Mouse (Mus musculus): ENCODE data around the gene Psmg3.
A peak's percentile ranks its signal among the peaks of the same experiment; 100 is the strongest.

Gene Psmg3

GRCm38 (mm10) chr5:139815964-139816363, 10.7 kb downstream of the Psmg3 start:
- DNase-seq (ENCODE audit: low spot score in 2 of 2): no peak

DNA sequence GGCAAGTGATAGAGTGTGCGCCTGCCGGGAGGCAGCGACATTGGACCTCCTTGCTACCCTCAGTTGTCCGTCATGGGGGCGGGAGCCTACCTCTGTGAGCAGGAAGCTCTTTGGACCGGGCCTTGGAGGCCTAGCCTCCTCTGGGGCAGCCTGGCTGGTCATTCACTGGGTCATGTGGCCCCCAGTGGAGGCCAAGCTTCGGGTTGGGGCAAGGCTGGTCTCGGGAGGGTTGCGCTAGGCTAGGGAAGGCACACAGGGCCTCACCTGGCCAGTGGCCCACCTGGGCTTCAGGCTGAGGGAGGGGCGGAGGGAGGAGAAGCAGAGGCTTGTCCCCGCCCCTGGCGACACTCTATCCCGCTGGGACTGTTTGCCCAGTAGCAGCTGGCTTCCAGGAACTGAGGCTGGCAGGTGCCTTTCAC, 12.7 kb downstream of the Psmg3 start:
- DNase-seq (ENCODE audit: low spot score in 2 of 2): no peak

GRCm38 (mm10) chr5:139813126-139813490, 13.6 kb downstream of the Psmg3 start:
- no peak for DNase-seq (ENCODE audit: low spot score in 2 of 2)

DNA sequence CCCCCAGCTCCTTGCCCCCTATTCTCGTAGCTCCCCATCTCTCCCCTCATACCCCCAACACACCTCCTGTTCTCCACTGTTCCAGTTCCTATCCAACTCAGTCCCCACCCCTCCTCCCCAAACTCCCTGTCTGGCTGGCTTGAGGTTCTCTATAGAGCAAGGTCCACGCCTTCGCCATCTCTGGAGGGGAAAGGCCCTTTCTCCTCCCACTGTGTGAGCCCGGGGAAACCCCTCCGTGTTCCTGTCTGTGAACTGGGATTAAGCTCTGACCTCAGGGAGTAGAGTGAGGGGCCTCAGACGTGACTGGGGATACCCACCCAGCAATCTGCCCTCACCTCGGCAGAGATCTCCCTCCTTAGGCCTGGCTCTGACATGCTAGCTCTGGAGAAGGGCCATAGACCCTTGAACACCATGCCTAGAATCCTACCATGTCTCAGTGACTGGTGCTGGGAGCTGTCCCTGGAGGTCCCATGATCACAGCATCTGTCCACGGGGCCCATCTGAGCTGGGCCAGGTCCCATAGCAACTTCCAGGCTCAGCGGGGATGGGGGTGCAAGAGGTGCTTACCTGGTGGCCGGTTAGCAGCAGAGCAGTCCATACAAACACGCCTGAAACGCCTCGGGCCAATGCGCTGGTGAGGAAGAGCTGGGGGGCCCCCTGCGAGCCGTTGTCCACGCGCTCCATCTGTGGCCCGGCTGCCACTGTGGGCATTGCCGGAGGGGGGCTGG, 14.1 kb downstream of the Psmg3 start:
- no peak for DNase-seq (ENCODE audit: low spot score in 2 of 2)

DNA sequence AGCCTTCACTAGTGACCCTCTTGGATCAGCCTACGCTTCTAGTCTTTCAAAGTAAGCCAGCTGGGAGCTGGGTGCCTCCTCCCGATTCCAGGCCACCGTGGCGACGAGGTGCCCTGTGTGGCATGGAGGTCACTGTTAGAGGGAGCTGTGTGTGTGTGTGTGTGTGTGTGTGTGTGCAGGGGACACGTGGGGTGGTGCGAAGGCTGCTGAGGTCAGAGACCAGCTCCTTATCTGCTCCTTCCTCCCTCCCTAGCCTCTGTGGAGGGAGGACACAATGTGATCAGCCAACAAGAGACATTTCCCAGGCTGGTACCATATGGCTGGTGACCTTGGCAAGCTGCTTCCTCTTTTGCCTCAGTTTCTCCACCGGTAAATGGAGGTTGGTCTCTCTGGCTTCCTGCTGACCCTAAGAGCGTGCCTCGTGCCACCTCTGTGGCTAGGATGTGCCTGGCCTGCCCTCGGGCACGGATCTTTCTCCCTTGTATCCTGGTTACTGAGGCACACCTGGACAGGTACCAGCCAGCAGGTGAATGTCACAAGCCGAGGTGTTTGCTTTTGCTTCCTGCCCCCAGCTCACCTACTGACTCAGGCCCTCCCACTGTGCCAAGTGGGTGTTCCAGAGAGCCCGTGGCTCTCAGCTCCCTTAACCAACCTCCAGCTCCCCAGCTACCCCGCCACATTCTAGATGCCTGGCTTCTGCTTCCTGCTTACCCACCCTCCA, 14.8 kb downstream of the Psmg3 start:
- no peak for DNase-seq (ENCODE audit: low spot score in 2 of 2)

DNA sequence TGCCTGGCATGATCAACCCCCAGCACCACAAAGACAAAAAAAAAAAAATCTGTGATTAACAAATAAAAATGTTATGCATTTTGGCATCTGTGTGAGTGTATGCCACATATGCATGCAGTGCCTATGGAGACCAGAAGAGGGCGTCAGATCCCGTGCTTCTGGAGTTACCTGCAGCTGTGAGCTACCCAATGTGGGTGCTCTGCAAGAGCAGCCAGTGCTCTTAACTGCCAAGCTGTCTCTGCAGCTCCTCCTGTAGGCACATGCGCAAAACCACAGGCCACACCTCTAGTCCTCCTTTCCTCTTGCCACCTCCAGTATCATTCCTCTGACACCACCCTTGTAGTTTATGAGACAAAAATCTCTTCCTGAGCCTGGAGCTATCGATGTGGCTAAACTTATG, 17.3 kb downstream of the Psmg3 start:
- no peak for DNase-seq (ENCODE audit: low spot score in 2 of 2)

GRCm38 (mm10) chr5:139805924-139806323, 20.8 kb downstream of the Psmg3 start:
- no peak for DNase-seq (ENCODE audit: low spot score in 2 of 2)

DNA sequence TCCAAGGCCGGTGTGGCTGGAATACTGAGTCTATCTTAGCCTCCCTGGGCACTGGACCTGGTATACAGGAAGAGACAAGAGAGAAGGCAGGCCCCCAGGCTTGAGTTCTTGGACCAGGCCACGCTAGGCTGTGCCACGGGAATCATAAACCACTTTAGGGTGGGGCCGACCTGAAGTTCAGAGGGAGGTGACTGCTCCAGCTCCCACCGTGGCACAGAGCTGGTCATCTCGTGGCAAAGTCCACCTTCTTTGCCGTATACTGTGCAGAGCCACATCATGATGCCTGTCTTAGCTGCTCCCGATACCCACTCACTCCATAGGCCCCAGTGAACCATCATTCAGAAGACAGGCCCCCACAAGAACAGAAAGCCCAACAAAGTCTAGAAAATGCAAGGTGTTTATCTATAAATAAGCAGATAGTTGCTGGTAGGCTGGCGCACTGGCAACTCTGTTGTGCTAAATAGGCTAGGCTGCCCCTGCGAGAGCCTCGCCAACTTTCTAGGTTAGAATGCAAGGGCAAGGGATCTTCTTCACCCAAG, 22.0 kb downstream of the Psmg3 start:
- no peak for DNase-seq (ENCODE audit: low spot score in 2 of 2)

DNA sequence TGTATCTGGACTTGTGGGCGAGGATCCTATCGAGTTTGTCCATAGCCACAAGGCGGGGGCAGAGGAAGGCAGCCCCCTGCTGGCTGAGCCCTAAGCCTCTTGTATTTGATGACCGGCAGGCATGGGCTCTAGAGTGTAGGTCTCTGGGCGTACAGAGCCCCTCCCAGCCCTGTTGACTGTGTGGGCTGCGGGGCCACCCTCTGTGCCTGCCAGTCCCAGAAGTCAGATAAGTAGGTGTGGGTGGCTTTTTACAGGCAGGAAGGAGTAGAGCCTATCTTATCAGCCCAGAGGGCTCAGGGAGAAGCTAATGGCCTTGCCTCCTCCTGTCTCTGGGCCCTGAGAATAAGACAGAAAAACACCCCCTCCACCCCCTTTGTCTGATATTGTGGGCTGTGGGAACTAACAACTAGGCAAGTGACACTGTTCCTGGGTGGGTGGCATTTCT, 22.6 kb downstream of the Psmg3 start:
- peak; percentile 43 to 47 for DNase-seq (ENCODE audit: low spot score in 2 of 2)

DNA sequence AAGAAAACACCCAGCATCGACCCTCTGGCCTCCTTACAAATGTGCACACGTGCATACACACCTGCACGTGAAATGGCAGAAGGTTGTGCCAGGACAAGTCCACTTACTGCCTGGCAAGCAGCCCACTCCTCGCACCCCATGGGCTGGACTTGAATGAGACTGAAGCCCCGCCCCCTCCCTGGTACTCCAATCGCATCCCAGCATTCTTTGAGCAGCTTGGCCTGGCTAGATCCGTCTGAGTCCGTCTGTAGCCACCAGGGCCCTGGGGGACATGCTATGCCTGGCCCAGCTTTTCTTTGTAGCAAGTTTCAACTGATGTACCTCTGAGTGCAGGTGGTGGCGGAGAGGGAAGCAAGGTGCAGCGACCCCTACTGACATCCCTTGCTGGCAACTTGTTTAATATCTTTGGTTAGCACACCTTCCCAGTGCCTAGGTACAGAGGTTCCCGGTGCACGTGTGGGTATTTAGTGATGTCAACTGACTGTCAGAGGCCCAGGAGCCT, 23.0 kb downstream of the Psmg3 start:
- DNase-seq (ENCODE audit: low spot score in 2 of 2): peak; percentile 60 to 62

DNA sequence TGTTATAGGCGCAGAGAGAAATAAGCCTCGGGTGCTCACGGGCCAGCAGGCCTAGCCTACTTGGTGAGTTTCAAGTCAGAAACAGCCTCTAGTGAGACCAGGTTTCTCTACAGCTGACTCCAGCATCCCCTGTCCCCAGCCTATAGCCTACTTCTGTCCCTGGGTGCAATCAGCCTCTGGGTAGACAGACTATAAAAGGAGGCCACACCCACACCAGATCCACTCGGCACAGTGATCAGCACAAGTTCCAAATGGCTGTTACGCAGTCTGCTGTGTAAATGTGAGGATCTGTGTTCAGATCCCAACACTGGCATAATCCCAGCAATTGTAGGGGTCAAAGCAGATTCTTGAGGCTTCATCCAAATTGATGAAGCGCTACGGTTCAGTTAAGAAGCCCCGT, 23.5 kb downstream of the Psmg3 start:
- no peak for DNase-seq (ENCODE audit: low spot score in 2 of 2)

GRCm38 (mm10) chr5:139801880-139802279, 24.8 kb downstream of the Psmg3 start:
- no peak for DNase-seq (ENCODE audit: low spot score in 2 of 2)

DNA sequence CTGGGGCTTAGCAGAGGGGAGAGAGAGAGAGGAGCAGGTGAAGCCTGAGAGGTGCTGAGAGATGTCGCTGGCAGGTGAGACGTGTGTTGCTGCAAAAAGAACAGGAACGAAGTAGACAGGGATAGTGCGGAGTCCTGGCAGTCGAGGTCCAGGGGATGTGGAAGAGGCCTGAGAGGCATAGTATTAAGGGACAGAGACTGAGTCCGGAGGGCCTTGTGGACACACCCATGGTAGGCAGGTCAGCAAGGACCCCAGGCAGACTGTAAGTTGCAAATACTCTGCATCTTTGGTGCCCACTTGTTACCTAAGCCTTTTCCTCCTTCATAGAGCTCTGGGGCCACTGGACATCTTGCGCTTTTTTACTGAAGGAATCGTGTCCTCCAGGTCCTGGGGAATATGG, 25.5 kb downstream of the Psmg3 start:
- no peak for DNase-seq (ENCODE audit: low spot score in 2 of 2)

DNA sequence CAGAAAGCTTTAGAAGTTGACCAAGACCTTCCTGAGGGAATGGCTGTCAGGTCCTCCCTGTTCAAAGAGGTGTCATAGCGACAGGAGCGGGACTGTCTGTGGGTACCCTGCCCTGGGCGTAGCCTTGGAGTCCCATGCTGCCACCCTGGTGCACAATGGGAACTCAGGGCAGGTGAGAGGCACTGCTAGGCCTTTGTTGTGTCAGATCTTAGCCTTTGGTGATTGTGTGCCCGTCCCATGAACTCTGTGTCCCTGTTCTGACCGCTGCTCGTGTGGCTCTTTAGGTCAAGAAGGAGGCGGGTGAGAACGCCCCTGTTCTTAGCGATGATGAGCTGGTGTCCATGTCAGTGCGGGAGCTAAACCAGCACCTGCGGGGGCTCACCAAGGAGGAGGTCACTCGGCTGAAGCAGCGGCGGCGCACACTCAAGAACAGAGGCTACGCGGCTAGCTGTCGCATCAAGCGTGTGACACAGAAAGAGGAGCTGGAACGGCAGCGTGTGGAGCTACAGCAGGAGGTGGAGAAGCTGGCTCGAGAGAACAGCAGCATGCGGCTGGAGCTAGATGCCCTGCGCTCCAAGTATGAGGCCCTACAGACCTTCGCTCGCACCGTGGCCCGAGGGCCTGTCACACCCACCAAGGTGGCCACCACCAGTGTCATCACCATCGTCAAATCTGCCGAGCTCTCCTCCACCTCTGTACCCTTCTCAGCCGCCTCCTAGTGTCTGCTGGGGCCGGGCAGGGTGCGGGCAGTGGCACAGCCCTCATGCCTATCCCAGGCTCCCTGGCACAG, 26.7 kb downstream of the Psmg3 start:
- DNase-seq (ENCODE audit: low spot score in 2 of 2): no peak

GRCm38 (mm10) chr5:139799041-139799440, 27.6 kb downstream of the Psmg3 start:
- DNase-seq (ENCODE audit: low spot score in 2 of 2): no peak

GRCm38 (mm10) chr5:139798168-139798900, 28.4 kb downstream of the Psmg3 start:
- DNase-seq (ENCODE audit: low spot score in 2 of 2): no peak

- DNase-seq (ENCODE audit: low spot score in 2 of 2): no peak
Observed at GRCm38 (mm10) chr5:139797473-139798167, 29.1 kb downstream of the Psmg3 start.

GRCm38 (mm10) chr5:139796900-139797299, 29.8 kb downstream of the Psmg3 start:
- no peak for DNase-seq (ENCODE audit: low spot score in 2 of 2)

- no peak for DNase-seq (ENCODE audit: low spot score in 2 of 2)
Observed at GRCm38 (mm10) chr5:139796001-139796620, 30.6 kb downstream of the Psmg3 start.

DNA sequence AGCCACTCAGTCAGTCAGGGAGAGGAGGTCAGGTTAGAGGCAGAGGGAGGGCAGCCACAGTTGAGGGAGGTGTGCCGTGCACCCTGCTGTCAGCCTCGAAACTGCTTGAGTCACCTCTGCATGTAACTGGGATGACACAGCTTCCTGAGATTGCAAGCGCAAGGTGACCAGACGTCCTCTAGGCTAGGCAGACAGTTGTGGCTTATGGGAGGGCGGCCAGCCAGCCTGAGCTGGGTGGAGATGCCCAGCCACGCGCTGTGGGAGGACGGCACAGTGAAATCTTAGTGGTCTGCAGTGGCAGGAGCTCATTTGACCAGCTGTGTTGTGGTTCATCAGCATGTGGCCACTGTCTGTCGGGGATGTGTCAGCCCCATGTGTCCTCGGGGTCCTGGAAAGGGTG, 31.7 kb downstream of the Psmg3 start:
- DNase-seq (ENCODE audit: low spot score in 2 of 2): no peak

Measured in spleen, postnatal 14 days (tissue).